Mouse (Mus musculus) lung, adult 2 months (tissue): ENCODE results near the gene Ogfr. TPM values are rescaled to one million over a fixed set of nuclear protein-coding genes. Genes with fewer than 3 reads are reported as not detected.

Source experiments
- DNase-seq: peaks from one replicate; pipeline ENCODE4 v3.0.0; 2022
- H3K4me1 ChIP-seq: fragments of 200-500 bp; 2 replicates; pipeline ENCODE4 v1.6.1; 2011; ENCODE audit warnings: low read length; ENCODE audit not compliant: control insufficient read depth, insufficient read depth
- H3K4me3 ChIP-seq: fragments of 200-500 bp; replicated peaks from 2 replicates; pipeline ENCODE3; 2011; ENCODE audit warnings: low read depth, mild to moderate bottlenecking, control low read depth, low read length; ENCODE audit errors: extremely low read depth
- CTCF ChIP-seq: fragments of 200-500 bp; IDR thresholded peaks from 2 replicates; pipeline ENCODE4 v1.5.1; 2011; ENCODE audit warnings: mild to moderate bottlenecking, low read length, control low read depth; ENCODE audit not compliant: insufficient read depth
- POLR2A ChIP-seq: fragments of 200-500 bp; IDR thresholded peaks from 2 replicates; pipeline ENCODE4 v1.6.1; 2011; ENCODE audit warnings: low read depth, mild to moderate bottlenecking, control low read depth, low read length, borderline replicate concordance; ENCODE audit errors: extremely low read depth
- WGBS: fragments of 180-500 bp; shearing (Covaris S2); methylation state at CpG from one replicate; pipeline ENCODE4 v1.1.7; 2018; 5-methylcytosine and 5-hydroxymethylcytosine counted together
- polyA plus RNA-seq: library from polyadenylated mRNA; depleted of rRNA; stranded (reverse); fragments of >200 nt; gene quantifications from 2 replicates; pipeline ENCODE4 v1.2.3, GENCODE M21; 2012; rRNA removed

The Ogfr gene
- polyA plus RNA-seq, 1 experiment = 37.7 TPM

DNA sequence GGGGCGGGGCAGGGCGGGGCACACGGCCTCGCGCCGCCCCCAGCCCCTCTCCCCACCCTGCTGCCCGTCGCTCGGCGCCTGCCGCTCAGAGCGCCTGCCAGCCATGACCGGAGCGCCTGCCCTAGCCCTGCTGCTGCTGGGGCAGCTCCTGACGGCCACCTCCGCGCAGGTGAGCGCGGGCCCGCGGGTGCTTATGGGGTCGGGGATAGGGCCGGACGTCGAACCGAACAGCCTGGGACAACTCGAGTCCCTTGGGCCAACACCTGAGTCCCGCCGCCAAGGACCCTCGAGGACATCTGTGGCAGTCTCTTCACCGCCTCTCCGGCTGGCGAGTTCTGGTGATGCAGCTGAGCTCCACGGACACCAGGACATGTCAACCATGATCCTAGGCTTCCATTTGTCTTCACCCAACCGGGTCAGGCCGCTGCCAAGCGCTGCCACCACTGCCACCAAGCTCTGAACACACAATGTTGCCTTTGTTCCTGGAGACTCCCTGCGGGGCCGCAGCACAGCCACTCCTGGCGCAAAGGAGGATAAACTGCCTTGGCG lies 9.2 kb downstream of the Ogfr start:
- no peak for DNase-seq
- WGBS = 17% methylated on average over 39 of the region's 41 CpGs
- TF ChIP-seq POLR2A = no peak
- no peak for TF ChIP-seq CTCF
- Histone ChIP-seq H3K4me3 (no peak overlapping the region), H3K4me1 (0 out of 2 replicates have a peak, but pooled peaks cover 2% of the 10 kb centered on the region)

DNA sequence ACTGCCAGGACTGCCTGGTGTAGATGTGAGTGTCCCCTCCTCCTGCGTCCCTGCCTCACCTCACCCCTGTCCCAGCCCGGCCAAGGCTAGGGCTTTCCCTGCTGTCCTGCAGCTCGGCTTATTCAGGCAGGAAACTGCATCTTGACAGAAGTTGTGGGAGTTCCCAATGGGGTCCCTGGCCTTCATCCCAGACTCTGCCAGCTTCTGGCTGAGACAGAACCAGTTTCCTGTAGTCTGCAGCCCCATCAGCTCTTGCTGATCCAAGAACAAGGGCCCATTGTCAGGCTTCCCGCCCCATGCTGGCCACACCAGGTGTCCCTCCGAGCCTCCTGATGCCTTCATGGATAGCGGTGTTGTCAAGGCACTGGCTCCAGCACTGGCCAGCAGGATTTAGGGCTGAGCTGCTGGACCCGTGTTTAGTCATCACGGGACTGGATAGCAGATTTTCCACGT lies 11.6 kb downstream of the Ogfr start:
- Histone ChIP-seq H3K4me3 (no peak overlapping the region), H3K4me1 (0 out of 2 replicates have a peak, but pooled peaks cover 2% of the 10 kb centered on the region)
- DNase-seq = no peak
- TF ChIP-seq POLR2A (no peak), CTCF (no peak)
- WGBS = 15% methylated on average over 9 of the region's 9 CpGs

DNA sequence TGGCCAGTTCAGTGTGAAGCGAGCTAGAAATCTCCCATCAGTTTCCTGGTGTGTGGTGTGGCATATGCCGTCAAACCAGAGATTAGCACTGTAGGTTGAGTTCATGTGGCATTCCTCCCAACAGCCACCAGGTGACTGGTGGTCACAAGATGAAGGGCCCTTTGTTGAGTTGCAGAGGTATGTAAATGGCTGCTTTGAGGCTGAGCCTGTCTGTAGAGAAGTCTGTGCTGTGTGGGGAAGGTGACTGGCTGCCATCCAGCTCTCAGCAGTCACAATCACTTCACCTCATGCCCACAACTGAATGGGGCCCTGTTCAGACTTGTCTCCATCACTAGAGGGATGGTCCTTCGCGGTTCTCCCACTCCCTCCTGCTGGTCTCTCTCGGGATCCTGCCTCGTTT lies 15.7 kb downstream of the Ogfr start:
- Histone ChIP-seq H3K4me3 (no peak overlapping the region), H3K4me1 (0 out of 2 replicates have a peak, but pooled peaks cover 2% of the 10 kb centered on the region)
- no peak for DNase-seq
- TF ChIP-seq CTCF = no peak
- TF ChIP-seq POLR2A = no peak
- 49% methylated on average over 6 of the region's 6 CpGs for whole genome bisulfite sequencing

DNA sequence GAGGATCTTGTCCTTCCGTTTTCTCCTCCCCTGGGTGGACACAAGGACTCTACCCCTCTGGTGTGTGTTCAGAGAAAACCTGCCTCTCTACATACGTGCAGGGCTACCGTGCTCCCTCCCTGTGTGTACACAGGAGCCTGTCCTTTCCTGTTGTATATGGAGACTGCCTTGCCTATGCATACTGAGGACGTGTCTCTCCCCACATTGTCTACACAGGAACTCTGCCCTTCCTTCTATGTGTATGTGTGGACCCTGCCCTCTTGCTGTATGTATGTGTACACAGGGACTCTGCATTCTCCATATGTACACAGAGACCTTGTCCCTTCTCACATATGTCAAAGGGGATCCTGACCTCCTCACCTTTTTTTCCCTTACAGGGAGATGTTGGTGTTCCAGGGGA lies 21.2 kb downstream of the Ogfr start:
- TF ChIP-seq CTCF (no peak), POLR2A (no peak)
- Histone ChIP-seq H3K4me1 (no peaks in the 10 kb centered on the region), H3K4me3 (no peak overlapping the region)
- WGBS = 57% methylated on average over 4 of the region's 4 CpGs
- no peak for DNase-seq

DNA sequence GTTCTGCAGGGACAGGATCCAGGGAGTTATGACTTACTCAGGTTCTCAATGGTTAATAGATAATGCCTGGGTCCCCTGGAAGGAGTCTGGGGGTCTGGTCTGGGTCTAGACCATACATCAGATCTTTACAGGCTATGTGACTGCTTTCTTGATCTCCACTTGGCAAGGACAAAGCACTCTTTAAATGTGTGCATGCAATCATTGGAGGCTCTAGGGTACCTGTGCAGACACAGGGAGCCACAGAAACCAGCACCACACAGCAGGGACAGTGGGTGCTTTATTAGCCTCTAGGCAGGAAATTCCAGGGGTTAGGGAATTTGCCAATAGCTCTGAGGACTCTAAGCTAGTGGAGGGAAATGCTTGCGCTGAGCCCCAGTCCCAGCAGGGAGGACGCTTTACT lies 22.8 kb downstream of the Ogfr start:
- no peak for DNase-seq
- TF ChIP-seq POLR2A = no peak
- TF ChIP-seq CTCF = no peak
- Histone ChIP-seq H3K4me3 (no peak overlapping the region), H3K4me1 (no peaks in the 10 kb centered on the region)
- 68% methylated on average over 2 of the region's 2 CpGs for WGBS

DNA sequence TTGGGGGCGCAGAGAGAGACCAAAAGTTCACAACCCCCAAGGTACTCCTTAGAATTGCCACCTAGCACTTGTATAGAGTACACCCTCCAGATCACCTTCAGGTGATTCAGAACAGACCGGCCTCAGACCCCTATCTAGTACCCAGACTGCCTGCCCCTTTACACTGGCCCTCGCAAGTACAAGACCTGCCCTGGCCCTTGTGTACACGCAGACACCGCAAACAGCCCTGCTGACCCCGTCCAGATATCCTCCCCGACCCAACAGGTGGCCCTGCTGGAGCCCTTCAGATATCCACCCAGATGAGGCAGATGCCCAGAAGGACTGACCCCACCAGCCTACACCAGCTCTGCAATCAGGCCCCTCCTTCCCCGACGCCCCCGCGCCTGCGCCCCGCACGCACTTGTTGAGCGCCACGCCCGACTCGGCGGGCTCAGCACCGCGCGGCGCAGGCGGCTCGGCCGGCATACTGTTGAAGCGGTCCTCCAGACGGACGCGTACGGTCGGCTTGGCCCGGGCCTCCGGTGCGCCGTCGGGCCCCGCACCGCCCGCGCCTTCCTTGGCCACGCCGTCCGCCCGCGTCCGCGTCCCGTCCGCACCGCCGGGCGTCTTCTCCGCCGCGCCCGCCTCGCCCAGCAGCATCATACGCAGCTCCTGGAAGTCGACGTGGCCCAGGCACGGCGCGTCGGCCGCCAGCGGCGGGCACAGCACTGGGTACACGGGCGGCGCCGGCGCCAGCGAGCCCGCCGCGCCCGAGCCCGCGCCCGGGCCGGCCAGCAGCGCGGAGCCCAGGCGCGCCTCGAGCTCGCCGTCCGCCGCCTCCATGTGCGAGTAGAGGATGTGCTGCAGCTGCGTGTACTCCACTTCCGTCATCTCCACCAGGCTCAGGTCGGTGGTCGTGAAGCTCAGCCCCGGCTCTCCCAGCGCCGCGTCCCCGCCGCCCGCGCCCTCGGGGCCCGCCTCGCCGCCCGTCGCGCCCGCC lies 52.8 kb downstream of the Ogfr start:
- H3K4me3 ChIP-seq = no peak overlapping the region
- no peak for DNase-seq
- H3K4me1 ChIP-seq = no peaks in the 10 kb centered on the region
- TF ChIP-seq CTCF = no peak
- TF ChIP-seq POLR2A = no peak
- 7% methylated on average over 112 of the region's 112 CpGs for WGBS

DNA sequence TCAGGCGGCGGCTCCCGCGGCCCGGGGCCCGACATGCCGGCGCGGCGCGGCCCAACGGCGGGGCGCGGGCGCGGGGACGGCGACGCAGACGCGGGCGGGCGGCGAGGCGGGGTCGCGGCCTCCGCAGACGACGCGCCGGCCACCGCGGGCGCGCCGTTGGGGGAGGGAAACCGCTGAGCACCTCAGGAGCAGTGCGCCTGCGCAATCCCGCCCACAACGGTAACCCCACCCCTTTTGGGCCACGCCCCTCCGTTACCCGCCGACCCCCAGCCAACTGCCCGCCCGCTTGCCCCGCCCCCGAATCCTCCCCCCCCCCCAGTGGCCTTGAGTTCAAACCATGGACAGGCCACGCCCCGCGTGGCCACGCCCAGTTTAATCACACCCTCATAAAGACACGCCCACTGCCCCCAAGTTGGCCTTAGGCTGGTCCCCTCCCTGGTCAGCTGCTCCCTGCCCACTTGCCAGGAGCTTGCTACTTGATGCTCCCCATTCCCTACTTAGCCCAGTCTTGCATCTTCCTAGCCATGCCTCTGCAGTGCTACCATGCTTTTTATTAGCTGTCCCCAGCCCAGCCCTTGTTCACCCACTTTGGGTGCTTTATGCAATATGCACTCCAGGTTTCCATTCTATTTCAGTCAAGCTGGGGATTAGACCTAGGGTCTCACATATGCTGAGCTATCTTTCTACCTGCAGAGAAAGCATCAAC lies 53.7 kb downstream of the Ogfr start, which contains the start of gene Tcfl5:
Gene Tcfl5 (minus strand): TSS at position 154 of the 706 bp plus-strand sequence.
- no peak for DNase-seq
- 27% methylated on average over 56 of the region's 56 CpGs for WGBS
- no peak for TF ChIP-seq POLR2A
- TF ChIP-seq CTCF = no peak
- Histone ChIP-seq H3K4me1 (no peaks in the 10 kb centered on the region), H3K4me3 (no peak within 1 kb of the TSS)

DNA sequence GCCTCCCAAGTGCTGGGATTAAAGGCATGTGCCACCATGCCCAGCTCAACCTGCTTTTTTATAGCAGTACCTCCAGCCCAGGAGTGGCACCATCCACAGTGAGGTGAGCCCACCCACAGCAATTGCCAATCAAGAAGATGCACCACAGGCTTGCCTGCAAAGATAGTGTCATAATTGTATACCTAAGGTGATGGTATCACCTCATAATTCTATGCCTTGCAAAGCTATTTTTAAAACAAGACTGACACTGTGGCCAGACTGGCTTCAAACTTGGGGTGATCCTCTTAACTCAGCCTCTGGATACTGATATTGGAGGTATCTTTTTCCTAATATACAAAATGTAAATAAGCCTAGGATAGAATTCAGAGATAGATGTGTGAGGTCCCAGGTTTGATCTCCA lies 54.6 kb downstream of the Ogfr start:
- no peak for DNase-seq
- no peaks in the 10 kb centered on the region for H3K4me1 ChIP-seq
- no peak overlapping the region for H3K4me3 ChIP-seq
- no peak for TF ChIP-seq CTCF
- no peak for TF ChIP-seq POLR2A

Other genes starting within 250 kb of the Ogfr start
- gene Slco4a1, start 133.0 kb upstream of the Ogfr start, polyA plus RNA-seq = 4.9 and 6.2 TPM in 2 replicates
- gene Ntsr1, start 89.3 kb upstream of the Ogfr start, polyA plus RNA-seq = not detected in 2 replicates
- gene Mrgbp, start 7.9 kb upstream of the Ogfr start, polyA plus RNA-seq = 25.4 and 27.6 TPM in 2 replicates
- 1.6 TPM in 2 replicates for gene Col9a3, start 8.5 kb downstream of the Ogfr start, polyA plus RNA-seq
- gene Tcfl5, start 53.5 kb downstream of the Ogfr start, polyA plus RNA-seq = 0.05 TPM in 1 of 2 replicates, not detected in the other
- 10.9 and 17.4 TPM in 2 replicates for gene Dido1, start 120.8 kb downstream of the Ogfr start, polyA plus RNA-seq
- gene Gid8, start 120.9 kb downstream of the Ogfr start, polyA plus RNA-seq = 16.6 and 27.8 TPM in 2 replicates
- 10.1 and 10.2 TPM in 2 replicates for gene Slc17a9, start 136.0 kb downstream of the Ogfr start, polyA plus RNA-seq
- not detected in 2 replicates for gene Bhlhe23, start 187.7 kb downstream of the Ogfr start, polyA plus RNA-seq